Mouse (Mus musculus): ENCODE results near the gene Syf2.

GRCm38 (mm10) chr4:134984555-134984954, 53.9 kb downstream of the Syf2 start:
- TF ChIP-seq CTCF (IDR thresholded peaks at IDR 0.05; ENCODE audit: extremely low read depth, insufficient read length, insufficient replicate concordance, low read depth, low read length) (peak; percentile 44; the same call in 1 of the 2 replicates), POLR2A (IDR thresholded peaks at IDR 0.05; ENCODE audit: low read depth, low read length) (no peak)
